Mouse (Mus musculus) erythroblast, embryonic 14.5 days (primary cell): Measurements from ENCODE around the gene Loxl1.

ENCODE experiments used
- GATA1 ChIP-seq: IDR thresholded peaks from 2 replicates; pipeline ENCODE4 v1.6.1; 2012; ENCODE audit warnings: low read length, inconsistent platforms, mixed read lengths
- TAL1 ChIP-seq: IDR thresholded peaks from 3 replicates; pipeline ENCODE4 v1.6.1; 2012; ENCODE audit warnings: low read length, inconsistent platforms, mixed read lengths

- no peak for TF ChIP-seq GATA1
- no peak for TF ChIP-seq TAL1
Measured at GRCm38 (mm10) chr9:58250322-58250721, 62.7 kb downstream of the Loxl1 start.
